Mouse (Mus musculus): Measurements from ENCODE around the gene Stard3.

Stard3 gene

DNA sequence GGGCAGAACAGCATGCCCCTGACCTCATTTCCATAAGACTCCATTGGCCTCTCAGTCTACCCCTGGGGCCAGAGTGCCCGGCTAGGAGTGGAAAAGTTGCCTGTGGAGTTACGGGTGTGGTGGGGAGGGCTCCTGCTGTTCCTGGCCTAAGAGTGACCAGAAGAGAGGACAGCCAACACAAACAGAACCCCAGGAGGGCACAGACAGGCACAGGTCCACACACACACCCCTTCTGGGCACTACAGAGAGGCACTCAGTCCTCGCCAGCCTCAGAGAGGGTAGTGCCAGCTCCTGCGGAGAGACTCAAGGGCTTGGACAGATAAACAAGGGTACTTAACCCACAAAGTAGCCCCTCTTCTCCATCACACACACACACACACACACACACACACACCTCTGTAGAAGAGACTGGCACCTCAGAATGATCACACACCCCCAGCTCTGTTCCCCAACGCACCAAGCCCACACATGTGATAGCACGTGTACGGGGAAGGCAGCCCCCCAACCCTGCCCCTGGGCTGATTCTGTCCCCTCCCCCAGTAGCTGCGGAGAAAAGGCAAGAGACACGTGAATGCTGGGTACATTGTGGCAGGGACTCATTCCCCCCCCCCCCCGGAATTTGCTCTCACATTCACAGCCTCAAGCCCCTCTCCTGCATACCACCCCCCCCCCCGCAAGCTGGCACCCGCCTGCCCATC lies 10.6 kb upstream of the Stard3 start:
- no peak for DNase-seq (ENCODE audit: low spot score in 2 of 2)

DNA sequence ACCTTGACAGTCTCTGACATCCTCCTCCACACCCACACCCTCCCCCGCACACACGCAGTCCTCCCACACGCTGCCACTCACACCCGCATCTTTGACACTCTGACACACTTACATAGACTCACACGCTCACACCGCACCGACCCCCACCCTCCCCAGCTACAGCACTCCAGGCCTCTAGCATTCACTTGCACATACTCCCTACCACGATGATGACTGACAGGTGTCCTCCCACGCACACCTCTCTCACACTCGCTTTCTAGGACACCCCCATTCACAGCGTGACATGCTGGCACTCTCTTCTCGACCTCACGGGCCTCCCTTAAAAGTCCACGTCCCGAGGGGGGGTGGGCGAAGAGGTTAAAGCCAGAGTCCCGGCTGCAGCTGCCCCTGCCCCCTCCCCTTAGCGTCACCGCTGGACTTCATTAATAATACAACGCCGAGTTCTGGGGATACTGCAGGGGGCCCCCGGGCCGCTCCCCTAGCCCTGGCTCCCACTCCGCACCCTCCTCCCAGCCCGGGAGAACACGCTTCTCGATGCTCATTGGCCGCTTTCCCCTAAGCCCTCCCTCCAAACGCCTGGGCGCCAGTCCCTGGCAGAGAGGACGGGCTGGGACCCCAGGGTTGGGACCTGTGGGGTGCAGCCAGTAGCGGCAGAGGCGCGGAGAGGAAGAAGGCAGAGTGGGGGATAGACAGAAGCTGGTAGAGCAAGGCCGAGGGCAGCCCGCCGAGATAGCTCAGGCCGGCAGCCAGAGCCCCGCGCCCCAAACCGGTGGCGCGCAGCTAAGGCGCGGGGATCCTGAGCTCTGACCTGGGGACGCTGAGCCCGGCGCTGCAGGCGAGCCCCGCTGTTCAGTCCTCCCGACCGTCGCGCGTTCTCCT lies 9.8 kb upstream of the Stard3 start, which contains the start of gene Ppp1r1b:
Gene Ppp1r1b (plus strand): TSS at position 322 of the 879 bp plus-strand sequence.
- no peak for DNase-seq (ENCODE audit: low spot score in 2 of 2)

DNA sequence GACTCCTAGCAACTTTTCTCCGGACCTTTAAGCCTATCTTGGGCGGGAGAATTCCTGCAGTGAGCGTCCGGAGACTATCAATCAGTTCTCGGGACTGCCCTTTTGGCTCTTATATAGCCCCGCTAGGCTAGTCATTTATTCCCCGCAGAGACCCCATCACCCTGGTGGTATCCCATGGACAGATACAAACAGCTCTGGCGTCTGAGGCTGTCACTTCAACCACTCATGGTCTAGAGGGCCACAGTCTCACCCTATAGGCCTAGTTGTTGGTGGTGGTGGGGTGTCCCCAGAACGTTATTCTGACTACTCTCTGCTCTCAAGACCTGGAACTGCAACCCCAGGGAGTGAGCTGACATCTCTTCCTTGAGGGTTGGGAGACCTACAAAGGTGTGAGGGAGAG lies 8.9 kb upstream of the Stard3 start:
- DNase-seq (ENCODE audit: low spot score in 2 of 2): no peak

DNA sequence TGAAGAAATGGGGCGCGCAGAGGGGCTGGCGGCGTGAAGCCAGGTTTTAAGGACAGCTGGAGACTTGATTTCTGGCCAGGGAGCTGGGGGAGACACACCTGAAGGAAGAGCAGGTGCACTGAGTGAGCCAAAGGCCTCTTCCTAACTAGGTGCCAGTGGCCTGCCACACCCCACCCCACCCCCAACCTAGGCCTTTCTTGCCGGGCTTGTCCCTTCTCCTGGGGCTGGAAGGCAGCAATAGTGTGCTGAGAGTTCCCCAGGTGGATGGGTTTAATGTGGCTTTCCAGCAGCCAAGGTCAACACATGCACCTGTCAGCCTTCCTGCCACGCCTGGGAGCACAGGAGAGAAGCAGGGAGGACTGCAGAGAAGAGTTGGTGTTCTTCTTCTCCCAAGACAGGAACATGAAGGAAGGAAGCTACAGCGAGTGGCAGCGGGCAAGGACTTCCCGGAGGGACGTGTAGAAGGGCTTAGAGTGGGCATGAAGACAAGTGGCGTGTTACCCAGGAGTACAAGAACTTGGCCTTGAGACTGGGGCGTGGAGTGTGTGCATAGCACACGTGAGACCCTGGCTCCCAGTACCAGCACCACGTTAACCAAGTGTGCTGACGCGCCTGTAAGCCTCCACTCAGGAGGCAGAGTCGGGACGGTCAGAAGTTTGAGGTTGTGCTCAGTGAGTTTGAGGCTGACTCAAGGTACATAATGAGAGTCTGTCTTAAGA lies 5.7 kb upstream of the Stard3 start:
- DNase-seq (ENCODE audit: low spot score in 2 of 2): no peak

DNA sequence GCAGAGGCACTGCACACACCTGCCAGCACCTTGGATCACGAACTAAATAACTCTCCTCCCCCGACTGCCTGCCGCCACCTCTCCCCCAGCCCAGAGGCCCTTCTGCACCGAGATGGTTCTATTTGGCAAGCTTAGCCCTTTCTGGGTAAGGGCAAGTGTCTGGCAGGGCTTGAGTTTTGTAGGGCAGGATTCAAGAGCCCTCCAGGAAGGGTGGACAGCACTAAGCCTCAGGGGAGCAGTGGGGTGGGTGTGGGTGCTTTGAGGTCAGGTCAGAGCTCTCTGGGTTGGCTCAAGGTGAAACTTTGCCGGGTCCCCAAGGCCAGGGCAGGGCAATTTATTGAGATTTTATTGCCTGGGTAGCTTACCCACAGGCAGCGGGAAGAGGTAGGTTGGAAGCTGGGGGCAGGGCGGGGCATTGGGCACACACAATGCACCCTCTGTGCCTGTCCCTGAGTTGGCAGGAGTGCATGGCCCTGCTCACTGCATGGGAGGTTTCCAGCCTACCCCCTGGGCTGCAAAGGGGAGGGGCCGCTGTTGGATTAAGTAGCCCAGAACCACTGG lies 4.4 kb upstream of the Stard3 start:
- DNase-seq (ENCODE audit: low spot score in 2 of 2): no peak

DNA sequence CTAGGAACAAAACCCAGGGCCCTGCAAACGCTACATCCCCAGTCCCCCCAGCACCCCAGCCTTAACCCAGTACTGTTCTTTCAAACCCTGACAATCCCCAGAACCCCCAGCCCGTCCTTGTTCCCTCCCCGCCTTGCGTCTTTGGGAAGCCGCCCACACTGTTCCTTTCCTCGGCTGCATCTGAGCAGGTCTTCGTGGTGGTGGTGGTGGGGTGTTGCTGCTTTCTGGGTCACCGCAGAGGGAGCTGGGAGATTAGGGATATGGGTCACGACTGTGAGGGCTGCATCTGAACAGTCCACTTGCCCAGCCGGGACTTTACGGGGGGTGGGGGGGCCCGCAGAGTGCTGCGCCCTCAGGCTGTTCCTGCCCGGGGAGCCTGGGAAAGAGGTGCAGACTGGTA lies 3.7 kb upstream of the Stard3 start:
- no peak for DNase-seq (ENCODE audit: low spot score in 2 of 2)

DNA sequence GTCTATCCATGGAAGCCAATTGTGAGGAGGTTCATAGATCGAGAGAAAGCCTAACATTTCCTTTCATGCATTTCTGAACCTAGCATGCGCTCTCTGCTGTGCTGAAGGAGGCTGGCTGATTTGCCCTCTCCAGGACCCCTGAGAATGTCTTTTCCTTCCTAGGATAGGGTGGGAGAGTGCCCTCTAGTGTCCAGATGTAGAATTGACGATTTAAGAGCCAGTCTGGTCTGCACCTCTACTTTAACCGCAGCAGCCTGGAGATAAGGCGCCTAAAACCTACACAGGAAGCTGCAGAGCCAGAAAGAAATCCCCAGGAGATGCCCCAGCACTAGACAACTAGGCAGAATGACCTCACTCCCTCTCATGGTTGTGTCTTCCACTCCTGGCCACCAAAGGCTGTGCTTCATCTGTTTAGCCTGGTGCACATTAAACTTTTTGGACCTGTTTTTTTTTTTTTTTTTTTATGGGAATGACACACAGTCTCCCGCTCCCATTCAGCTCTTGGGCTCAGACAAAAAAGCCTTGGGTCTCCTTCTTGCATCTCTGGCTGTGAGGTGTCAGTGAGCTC lies 2.4 kb upstream of the Stard3 start:
- peak in 1 of 2 experiments; percentile 34 for DNase-seq (ENCODE audit: low spot score in 2 of 2)

DNA sequence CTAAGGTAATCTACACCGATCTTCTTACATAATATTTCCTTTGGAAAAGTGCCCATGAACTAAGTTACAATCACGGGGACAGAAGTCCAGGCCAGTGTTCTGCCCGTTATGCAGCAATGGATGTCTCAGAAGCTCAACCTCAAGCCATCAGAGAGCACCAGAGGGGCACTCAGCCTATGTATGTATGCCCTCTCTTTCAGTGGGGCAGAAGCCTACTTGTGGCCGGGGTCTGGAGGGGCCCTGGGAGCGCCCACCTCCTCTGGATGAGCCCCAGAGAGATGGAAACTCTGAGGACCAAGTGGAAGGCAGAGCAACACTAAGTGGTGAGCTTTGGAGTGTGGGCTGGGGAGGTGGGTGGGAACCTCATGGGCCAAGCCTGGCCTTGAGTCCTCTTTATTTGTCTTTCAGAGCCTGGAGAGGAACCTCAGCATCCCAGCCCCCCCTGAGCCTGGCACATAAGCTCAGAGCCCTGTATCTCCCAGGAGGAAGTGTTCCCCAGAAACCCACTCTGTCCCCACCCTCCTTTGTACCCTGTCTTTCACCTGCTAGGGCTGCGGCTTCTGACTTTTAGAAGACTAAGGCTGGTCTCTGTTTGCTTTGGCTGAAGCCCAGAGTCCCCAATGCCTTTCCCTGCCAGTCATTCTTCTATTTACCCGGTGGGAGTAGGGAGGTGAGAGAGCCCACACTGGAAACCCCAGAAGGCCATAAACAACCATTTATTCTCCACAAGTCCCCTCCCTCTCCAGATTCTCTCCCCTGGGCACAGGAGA lies 1.4 kb upstream of the Stard3 start:
- no peak for DNase-seq (ENCODE audit: low spot score in 2 of 2)

DNA sequence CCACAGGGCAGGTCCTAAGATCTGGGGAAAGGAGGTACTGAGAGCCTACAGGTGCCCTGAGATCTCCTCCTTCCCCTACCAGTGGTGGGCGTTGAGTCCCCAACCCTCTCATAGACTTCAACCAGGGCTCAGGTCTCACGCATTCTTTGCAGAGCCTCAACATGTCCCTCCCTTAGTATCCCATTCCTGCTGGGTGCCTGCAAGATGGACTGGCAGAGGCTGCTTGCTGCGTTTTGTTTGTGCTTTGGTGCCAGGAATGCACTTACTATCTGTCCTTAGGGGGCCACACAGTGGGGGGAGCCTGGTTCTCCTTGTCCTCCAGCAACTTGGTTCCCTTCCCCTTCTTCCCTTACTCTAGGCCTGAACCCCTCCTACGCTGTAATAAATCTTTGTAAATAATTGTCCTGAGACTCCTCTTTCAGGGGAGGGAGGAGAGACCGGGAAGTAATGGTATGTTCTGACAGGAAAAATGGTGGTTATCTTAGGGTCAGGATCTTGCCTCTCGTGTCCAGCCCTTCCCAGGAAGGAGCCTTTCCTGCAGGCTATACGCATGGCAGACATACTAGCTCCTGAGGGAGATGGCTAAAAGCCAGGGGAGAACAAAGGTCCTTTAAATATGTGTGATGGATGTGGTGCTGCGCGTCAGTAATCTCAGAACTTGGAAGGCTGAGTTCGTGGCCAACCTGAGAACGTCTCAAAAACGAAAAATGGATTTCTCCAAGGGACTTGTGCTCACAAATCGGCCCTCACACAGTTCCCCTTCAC lies 590 bp upstream of the Stard3 start:
- DNase-seq (ENCODE audit: low spot score in 2 of 2): no peak

DNA sequence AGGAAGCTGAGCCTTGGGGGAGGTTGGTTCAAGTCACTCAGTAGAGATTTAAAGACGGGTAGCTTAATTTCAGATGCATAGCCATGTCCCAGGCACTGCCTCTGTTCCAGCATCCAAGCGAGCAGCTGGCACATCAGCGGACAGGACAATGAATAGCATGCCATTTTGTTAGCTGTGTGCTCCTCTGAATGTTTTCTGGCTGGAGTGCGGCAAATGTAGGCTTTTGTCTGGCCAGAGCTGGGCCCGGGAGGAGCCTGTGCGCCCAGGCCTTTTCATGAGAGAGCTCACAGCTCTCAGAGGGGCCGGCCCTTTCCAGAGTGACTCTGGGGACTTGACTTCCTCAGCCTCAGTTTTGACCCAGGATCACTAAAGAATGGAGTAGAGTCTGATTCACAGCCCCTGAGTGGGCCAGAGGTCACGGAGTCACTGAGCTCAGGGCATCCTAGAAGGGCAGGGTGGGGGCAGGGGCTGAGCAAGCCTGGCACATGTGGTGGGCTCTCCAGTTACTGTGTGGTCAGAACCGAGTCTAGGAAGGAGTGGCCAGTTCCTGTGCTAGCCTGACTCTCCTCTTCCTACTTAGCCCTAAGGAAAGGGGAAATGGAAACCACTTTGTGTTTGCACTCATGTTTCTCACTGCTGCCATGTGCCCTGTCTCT lies 2.8 kb downstream of the Stard3 start:
- DNase-seq (ENCODE audit: low spot score in 2 of 2): no peak

DNA sequence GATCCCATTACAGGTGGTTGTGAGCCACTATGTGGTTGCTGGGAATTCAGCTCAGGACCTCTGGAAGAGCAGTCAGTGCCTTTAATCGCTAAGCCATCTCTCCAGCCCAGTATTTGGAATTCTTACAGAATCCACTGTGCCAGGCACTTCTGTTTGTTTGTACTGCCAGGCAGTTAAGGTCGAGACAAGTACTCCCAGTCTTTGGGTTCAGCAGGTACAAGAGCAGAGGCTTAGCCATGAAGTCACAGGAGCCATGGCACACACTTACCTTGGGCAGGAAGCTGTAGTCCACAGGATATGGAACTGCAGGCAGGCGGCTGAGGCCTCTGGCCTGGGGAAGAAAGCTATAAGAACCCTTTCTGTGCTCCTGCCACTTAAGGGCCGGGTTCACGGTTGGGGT lies 5.6 kb downstream of the Stard3 start:
- no peak for DNase-seq (ENCODE audit: low spot score in 2 of 2)

DNA sequence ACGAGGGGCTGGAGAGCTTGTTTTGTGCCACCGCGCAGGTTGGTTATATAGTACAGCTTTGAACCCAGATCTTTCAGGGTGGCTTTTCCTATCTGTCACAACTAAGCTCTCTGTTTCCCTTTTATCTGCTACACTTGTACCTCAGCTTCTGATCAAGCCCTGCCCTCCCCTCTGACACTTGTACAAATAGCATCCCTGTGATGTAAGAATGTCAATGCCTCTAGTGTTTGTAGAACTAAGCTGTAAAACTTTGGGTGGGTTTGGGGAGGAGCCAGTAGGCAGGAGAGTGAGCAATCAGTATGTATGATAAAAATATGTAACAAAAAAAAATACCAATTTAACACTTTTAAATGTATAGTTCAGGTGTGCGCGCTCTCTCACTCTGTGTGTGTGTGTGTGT lies 6.2 kb downstream of the Stard3 start:
- no peak for DNase-seq (ENCODE audit: low spot score in 2 of 2)

DNA sequence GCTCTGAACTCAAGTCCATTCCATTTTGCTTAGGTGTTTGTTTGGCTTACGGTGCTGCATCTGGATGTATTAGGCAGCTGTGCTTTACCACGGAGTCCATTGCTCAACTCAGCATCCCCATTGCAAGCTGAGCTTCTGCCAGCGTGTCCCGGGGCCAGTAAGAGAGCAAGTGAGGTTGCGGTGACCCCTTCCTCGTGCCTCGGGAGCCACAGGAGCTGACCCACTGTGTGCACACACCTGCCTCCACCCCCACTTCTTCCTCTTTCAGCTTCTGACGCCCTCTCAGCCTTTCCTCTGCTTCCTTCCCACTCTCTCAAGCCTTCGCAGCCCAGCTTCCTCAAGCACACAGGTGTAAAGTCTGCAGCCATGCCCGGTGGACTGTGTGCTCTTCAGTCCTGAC lies 8.1 kb downstream of the Stard3 start:
- DNase-seq (ENCODE audit: low spot score in 2 of 2): no peak

DNA sequence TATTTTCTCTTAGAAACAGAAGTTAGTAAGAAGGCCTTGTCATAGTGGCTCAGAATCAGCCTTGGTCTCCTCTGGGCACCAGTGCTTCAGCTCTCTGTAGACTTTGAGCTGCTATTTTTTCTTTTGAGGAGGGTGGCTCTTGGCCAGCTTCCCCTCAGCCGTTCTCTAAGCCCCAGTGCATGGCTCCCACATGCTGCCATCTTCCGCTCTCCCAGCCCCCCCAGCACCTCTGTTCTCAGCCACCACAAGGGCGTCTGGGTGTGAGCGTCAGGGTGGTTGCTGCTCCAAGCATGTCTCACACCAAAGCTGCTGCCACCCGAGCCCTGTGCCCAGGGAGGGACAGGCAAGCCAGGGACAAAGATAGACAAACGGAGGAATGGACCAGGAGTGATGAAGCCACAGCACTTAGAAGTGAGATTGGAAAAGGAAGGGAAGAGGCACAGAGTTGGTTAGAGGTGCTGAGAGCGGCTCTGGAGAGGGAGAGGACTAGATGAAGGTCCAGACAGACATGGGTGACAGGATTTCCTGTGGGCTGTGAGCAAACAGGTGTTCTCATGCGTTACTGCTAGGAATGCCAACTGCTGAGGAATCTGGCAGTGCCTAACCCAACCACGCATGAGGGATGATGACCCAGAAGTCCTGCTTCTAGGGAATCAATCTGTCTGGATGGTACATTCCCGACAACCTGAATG lies 9.1 kb downstream of the Stard3 start:
- DNase-seq (ENCODE audit: low spot score in 2 of 2): no peak

DNA sequence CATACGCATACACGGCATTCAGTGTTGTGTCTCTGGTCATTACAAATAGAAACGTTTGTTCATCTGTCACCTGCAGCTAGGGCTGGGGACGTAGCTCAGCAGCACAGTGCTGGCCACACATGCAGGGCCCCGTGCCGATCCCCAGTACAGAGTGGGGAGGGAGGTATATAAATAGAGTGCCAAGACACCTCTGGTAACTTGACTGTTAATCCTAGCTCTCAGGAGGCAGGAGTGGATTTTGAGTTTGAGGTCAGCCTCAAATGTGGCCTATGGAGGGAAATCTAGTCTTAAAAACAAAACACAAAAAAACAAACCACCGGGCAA lies 9.7 kb downstream of the Stard3 start:
- no peak for DNase-seq (ENCODE audit: low spot score in 2 of 2)

DNA sequence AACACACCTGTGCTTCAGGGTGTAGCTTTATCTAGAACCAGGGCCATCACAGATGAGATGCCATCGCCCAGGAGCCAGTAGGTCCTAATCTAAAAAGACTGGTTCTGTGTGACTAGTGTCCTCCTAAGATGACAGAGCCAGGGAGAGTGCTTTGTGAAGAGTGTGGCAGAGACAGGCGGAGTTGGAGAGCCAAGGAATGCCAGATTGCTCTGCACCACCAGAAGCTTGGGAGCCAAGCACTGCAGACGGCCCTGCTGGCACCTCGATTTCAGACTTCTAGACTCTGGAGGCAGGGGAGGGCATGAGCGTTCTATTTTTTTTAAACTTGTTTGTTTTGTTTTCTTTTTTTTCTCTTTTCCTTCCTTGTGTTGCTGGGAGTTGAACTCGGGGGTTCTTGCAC lies 11.2 kb downstream of the Stard3 start:
- no peak for DNase-seq (ENCODE audit: low spot score in 2 of 2)

DNA sequence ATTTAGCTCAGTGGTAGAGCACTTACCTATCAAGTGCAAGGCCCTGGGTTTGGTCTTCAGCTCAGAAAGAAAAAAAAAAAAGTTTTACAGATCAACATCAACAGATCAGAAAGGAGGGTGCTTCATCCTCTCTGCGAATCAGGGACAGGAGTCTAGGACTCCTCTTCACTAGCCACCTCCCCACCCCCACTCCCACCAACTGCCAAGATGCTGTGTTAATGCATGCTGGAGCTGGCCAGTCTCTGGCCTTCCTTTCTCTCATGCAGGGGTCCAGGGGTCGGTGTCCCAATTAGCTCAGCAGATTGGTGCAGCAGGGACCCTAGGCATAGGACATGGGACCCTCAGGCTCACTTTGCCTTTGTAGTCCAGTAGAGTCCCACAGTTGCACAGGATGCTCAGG lies 12.4 kb downstream of the Stard3 start:
- no peak for DNase-seq (ENCODE audit: low spot score in 2 of 2)

DNA sequence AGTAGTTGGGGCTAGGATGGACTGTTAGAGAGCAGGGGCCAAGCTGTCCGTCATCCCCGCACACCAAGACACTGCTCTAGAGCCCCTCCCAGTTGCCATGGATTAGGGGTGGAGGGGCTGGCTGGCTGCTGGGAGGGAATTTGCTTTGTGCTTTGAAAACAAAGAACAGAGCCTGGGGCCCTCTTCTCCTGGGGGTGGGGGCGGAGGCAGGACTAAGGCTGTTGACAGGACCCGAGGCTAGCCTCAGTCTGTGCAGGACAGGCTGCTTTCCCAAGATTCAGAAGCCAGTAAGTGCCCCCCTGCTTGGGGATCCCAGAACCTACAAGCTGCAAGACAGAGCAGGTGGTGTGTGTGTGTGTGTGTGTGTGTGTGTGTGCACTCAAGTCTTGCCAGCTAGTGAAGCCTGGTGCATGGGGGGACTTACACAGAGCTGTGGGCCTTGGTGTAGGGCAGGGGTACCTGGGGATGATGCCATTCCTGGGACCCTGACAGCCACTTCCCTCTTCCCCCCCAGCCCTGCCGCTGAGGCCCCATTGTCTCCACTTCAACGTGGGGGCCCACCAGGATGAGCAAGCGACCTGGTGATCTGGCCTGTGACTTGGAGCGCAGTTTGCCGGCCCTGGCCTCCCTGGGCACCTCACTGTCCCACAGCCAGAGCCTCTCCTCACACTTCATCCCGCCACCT lies 13.5 kb downstream of the Stard3 start:
- no peak for DNase-seq (ENCODE audit: low spot score in 2 of 2)

DNA sequence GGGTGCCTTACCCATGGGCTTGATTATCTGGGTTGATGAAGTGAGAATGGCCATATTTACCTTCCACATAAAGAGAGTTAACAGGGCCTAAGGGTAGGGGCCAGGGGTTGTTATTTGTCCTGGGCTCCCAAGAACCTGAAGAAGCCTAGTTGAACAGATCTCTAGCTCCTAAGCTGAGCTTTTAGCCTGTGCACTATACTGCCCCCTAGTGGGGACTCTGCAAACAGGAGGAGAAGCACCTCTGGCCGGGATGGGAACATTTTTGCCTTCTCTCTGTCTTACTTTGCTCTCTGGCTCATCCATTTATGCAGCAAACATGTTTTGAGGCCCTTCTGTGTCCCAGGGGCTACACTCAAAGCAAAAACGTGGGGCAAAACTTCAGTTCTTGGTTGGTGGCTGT lies 14.2 kb downstream of the Stard3 start:
- peak in 1 of 2 experiments; percentile 47 for DNase-seq (ENCODE audit: low spot score in 2 of 2)

Data from spleen, postnatal 14 days (tissue).